ENCODE assay signal across 12 mouse cellular contexts in genomic region chr12:5151859-5152258, GRCm38 (mm10).
A peak's percentile ranks its signal among the peaks of the same experiment; 100 is the strongest.
DNase-seq lines count a peak whose midpoint lies in the region; ATAC-seq and TF ChIP-seq lines count a peak whose summit lies in the region.
"Had no signal": no experiment of that assay in that cellular context is flagged by ENCODE, and none has a peak within 500 bp of the region (broad histone marks: within the 10 kb centered on the region; RNA-seq: fewer than 3 reads in every experiment).

No protein-coding gene starts in this region.

- H3K27me3 ChIP-seq in hindbrain, postnatal 0 days (ENCODE audit: insufficient read depth, low read length), result no peaks in the 10 kb centered on the region
- no peaks in the 10 kb centered on the region for H3K27me3 ChIP-seq in hindbrain, embryonic 14.5 days (ENCODE audit: control insufficient read depth, insufficient read depth, low read length)
- 0 out of 2 replicates have a peak, but pooled peaks cover 6% of the 10 kb centered on the region for H3K27me3 ChIP-seq in E14TG2a.4 (ENCODE audit: insufficient read depth, low read length)
- no peaks in the 10 kb centered on the region for H3K27me3 ChIP-seq in limb, embryonic 12.5 days
- H3K27me3 ChIP-seq: CH12.LX; heart, embryonic 13.5 days; liver, embryonic 13.5 days had no signal

- 32% methylated on average over 10 of the region's 10 CpGs for WGBS in hindbrain, postnatal 0 days
- 22% methylated on average over 10 of the region's 10 CpGs for WGBS in hindbrain, embryonic 14.5 days
- WGBS in limb, embryonic 12.5 days, result 15% methylated on average over 10 of the region's 10 CpGs

- H3K9ac ChIP-seq in hindbrain, postnatal 0 days (replicated peaks; ENCODE audit: low read length), result no peak overlapping the region
- no peak overlapping the region for H3K9ac ChIP-seq in hindbrain, embryonic 14.5 days
- no peak overlapping the region for H3K9ac ChIP-seq in limb, embryonic 12.5 days (replicated peaks)
- H3K9ac ChIP-seq: heart, embryonic 13.5 days; liver, embryonic 13.5 days had no signal

- no peaks in the 10 kb centered on the region for H3K36me3 ChIP-seq in hindbrain, postnatal 0 days (ENCODE audit: insufficient read depth, low read length)
- H3K36me3 ChIP-seq in hindbrain, embryonic 14.5 days (replicated peaks; ENCODE audit: control insufficient read depth, insufficient read depth), result no peaks in the 10 kb centered on the region
- H3K36me3 ChIP-seq in E14TG2a.4 (ENCODE audit: insufficient read depth, low read length), result no peaks in the 10 kb centered on the region
- no peaks in the 10 kb centered on the region for H3K36me3 ChIP-seq in limb, embryonic 12.5 days
- H3K36me3 ChIP-seq: heart, embryonic 13.5 days; liver, embryonic 13.5 days had no signal

- peak; percentile 16; the same call in 1 of the 2 replicates for ATAC-seq in hindbrain, postnatal 0 days
- no peak for ATAC-seq in hindbrain, embryonic 14.5 days (ENCODE audit: low FRiP score)
- ATAC-seq in limb, embryonic 12.5 days (ENCODE audit: insufficient number of reproducible peaks, insufficient read depth, low FRiP score, low TSS enrichment, low read depth), result no peak
- no peak for ATAC-seq in megakaryocyte, adult 5-6 weeks (ENCODE audit: poor library complexity, severe bottlenecking)

- no peaks in the 10 kb centered on the region for H3K9me3 ChIP-seq in hindbrain, postnatal 0 days (ENCODE audit: low read length)
- no peaks in the 10 kb centered on the region for H3K9me3 ChIP-seq in hindbrain, embryonic 14.5 days (ENCODE audit: control insufficient read depth, low read length)
- no peaks in the 10 kb centered on the region for H3K9me3 ChIP-seq in E14TG2a.4 (ENCODE audit: low read length)
- no peaks in the 10 kb centered on the region for H3K9me3 ChIP-seq in limb, embryonic 12.5 days
- H3K9me3 ChIP-seq: heart, embryonic 13.5 days; liver, embryonic 13.5 days had no signal

- no peak overlapping the region for H3K27ac ChIP-seq in hindbrain, postnatal 0 days
- no peak overlapping the region for H3K27ac ChIP-seq in hindbrain, embryonic 14.5 days
- H3K27ac ChIP-seq in limb, embryonic 12.5 days, result peak overlapping the region; percentile 69
- H3K27ac ChIP-seq: heart, embryonic 13.5 days; liver, embryonic 13.5 days had no signal

- H3K4me3 ChIP-seq in hindbrain, postnatal 0 days (ENCODE audit: low read length), result no peak overlapping the region
- no peak overlapping the region for H3K4me3 ChIP-seq in hindbrain, embryonic 14.5 days (replicated peaks; ENCODE audit: low read length)
- H3K4me3 ChIP-seq in E14TG2a.4 (replicated peaks; ENCODE audit: low read length), result no peak overlapping the region
- no peak overlapping the region for H3K4me3 ChIP-seq in limb, embryonic 12.5 days (replicated peaks)
- H3K4me3 ChIP-seq: heart, embryonic 13.5 days; liver, embryonic 13.5 days; myocyte had no signal

- no peak overlapping the region for H3K4me2 ChIP-seq in hindbrain, postnatal 0 days (ENCODE audit: low read depth, low read length)
- H3K4me2 ChIP-seq in hindbrain, embryonic 14.5 days (replicated peaks), result no peak overlapping the region
- no peak overlapping the region for H3K4me2 ChIP-seq in limb, embryonic 12.5 days
- H3K4me2 ChIP-seq: heart, embryonic 13.5 days; liver, embryonic 13.5 days had no signal

- H3K4me1 ChIP-seq in hindbrain, postnatal 0 days (ENCODE audit: insufficient read depth, low read length), result no peaks in the 10 kb centered on the region
- H3K4me1 ChIP-seq in hindbrain, embryonic 14.5 days (replicated peaks; ENCODE audit: control insufficient read depth, insufficient read depth, low read length), result no peaks in the 10 kb centered on the region
- no peaks in the 10 kb centered on the region; the same call in 1 of the 2 replicates for H3K4me1 ChIP-seq in E14TG2a.4 (replicated peaks; ENCODE audit: low read depth, low read length)
- peaks cover 24% of the 10 kb centered on the region for H3K4me1 ChIP-seq in limb, embryonic 12.5 days (replicated peaks)
- H3K4me1 ChIP-seq: heart, embryonic 13.5 days; liver, embryonic 13.5 days had no signal

- DNase-seq in hindbrain, postnatal 0 days (ENCODE audit: low spot score), result no peak
- DNase-seq in hindbrain, embryonic 14.5 days (ENCODE audit: low spot score), result no peak
- DNase-seq in embryo, embryonic 10.5 days (ENCODE audit: low spot score), result peak; percentile 66
- no peak for DNase-seq in urinary bladder, adult 18-20 months (ENCODE audit: low spot score in 2 of 2)
- DNase-seq in layer of hippocampus, postnatal 25 days (ENCODE audit: extremely low spot score in 1 of 2, low spot score in 1 of 2), result no peak
- DNase-seq: liver, embryonic 13.5 days had no signal

- TF ChIP-seq CTCF in hindbrain, postnatal 0 days (IDR thresholded peaks at IDR 0.05; ENCODE audit: low read depth), result peak; percentile 46
- TF ChIP-seq CTCF in E14TG2a.4 (conservative IDR thresholded peaks at IDR 0.05; ENCODE audit: low read length), result peak; percentile 53
